Mouse (Mus musculus) E14TG2a.4 (cell line): ENCODE results near the gene Cul4a.

ENCODE experiments used
- H3K27me3 ChIP-seq: 2 replicates; pipeline ENCODE4 v1.6.1; 2014; ENCODE audit warnings: low read length, control low read depth; ENCODE audit not compliant: insufficient read depth
- H3K36me3 ChIP-seq: 2 replicates; pipeline ENCODE4 v1.6.1; 2014; ENCODE audit warnings: low read length, control low read depth; ENCODE audit not compliant: insufficient read depth
- H3K4me1 ChIP-seq: replicated peaks from 2 replicates; pipeline ENCODE4 v1.6.1; 2014; ENCODE audit warnings: low read depth, low read length, control low read depth
- H3K4me3 ChIP-seq: replicated peaks from 2 replicates; pipeline ENCODE4 v1.5.1; 2014; ENCODE audit warnings: mild to moderate bottlenecking, low read length
- H3K9me3 ChIP-seq: 2 replicates; pipeline ENCODE4 v1.6.1; 2014; ENCODE audit warnings: low read length, control low read depth
- CTCF ChIP-seq: conservative IDR thresholded peaks from 2 replicates; pipeline ENCODE4 v1.5.1; 2014; ENCODE audit warnings: low read length
- NANOG ChIP-seq: IDR thresholded peaks from 2 replicates; pipeline ENCODE4 v1.6.1; 2014; ENCODE audit warnings: borderline replicate concordance, low read length, mixed read lengths
- POU5F1 ChIP-seq: IDR thresholded peaks from 2 replicates; pipeline ENCODE4 v1.6.1; 2014; ENCODE audit warnings: low read length, borderline replicate concordance

The Cul4a gene

GRCm38 (mm10) chr8:13150929-13151328 lies 45.5 kb downstream of the Cul4a start:
- peaks cover 6% of the 10 kb centered on the region for H3K4me1 ChIP-seq
- TF ChIP-seq CTCF (no peak), NANOG (no peak), POU5F1 (no peak)
- no peaks in the 10 kb centered on the region for H3K27me3 ChIP-seq
- H3K9me3 ChIP-seq: no peaks in the 10 kb centered on the region
- H3K4me3 ChIP-seq: no peak overlapping the region
- H3K36me3 ChIP-seq: peaks cover 24% of the 10 kb centered on the region

GRCm38 (mm10) chr8:13154099-13154498 lies 48.7 kb downstream of the Cul4a start:
- 0 out of 2 replicates have a peak, but pooled peaks cover under 1% of the 10 kb centered on the region for H3K36me3 ChIP-seq
- TF ChIP-seq CTCF: no peak
- TF ChIP-seq POU5F1: no peak
- no peak for TF ChIP-seq NANOG
- peaks cover 13% of the 10 kb centered on the region for H3K4me1 ChIP-seq
- H3K4me3 ChIP-seq: no peak overlapping the region
- no peaks in the 10 kb centered on the region for H3K9me3 ChIP-seq
- H3K27me3 ChIP-seq: no peaks in the 10 kb centered on the region

GRCm38 (mm10) chr8:13155358-13155757 lies 49.9 kb downstream of the Cul4a start:
- no peaks in the 10 kb centered on the region for H3K9me3 ChIP-seq
- TF ChIP-seq POU5F1: no peak
- no peak for TF ChIP-seq NANOG
- TF ChIP-seq CTCF: no peak
- H3K4me1 ChIP-seq: peaks cover 14% of the 10 kb centered on the region
- H3K27me3 ChIP-seq: no peaks in the 10 kb centered on the region
- H3K36me3 ChIP-seq: no peaks in the 10 kb centered on the region
- no peak overlapping the region for H3K4me3 ChIP-seq

- Histone ChIP-seq H3K36me3 (peaks cover 8% of the 10 kb centered on the region), H3K4me3 (no peak overlapping the region), H3K27me3 (no peaks in the 10 kb centered on the region), H3K4me1 (peaks cover 25% of the 10 kb centered on the region), H3K9me3 (no peaks in the 10 kb centered on the region)
- TF ChIP-seq CTCF: no peak
- no peak for TF ChIP-seq POU5F1
- no peak for TF ChIP-seq NANOG
Observed at GRCm38 (mm10) chr8:13156327-13157097, 51.1 kb downstream of the Cul4a start.

GRCm38 (mm10) chr8:13158718-13159376 lies 53.4 kb downstream of the Cul4a start, which contains the start of gene Lamp1:
Lamp1 (plus strand) TSS chr8:13159161.
- Histone ChIP-seq H3K36me3 (peaks cover 29% of the 10 kb centered on the region), H3K4me3 (peak within 1 kb of the TSS; percentile 98), H3K4me1 (peaks cover 46% of the 10 kb centered on the region), H3K27me3 (no peaks in the 10 kb centered on the region), H3K9me3 (no peaks in the 10 kb centered on the region)
- TF ChIP-seq NANOG (no peak), POU5F1 (no peak), CTCF (no peak)

GRCm38 (mm10) chr8:13159377-13159881 lies 54.0 kb downstream of the Cul4a start:
- Histone ChIP-seq H3K36me3 (peaks cover 35% of the 10 kb centered on the region), H3K4me3 (peak overlapping the region; percentile 98), H3K27me3 (no peaks in the 10 kb centered on the region), H3K9me3 (no peaks in the 10 kb centered on the region), H3K4me1 (peaks cover 52% of the 10 kb centered on the region)
- TF ChIP-seq POU5F1: no peak
- TF ChIP-seq NANOG: no peak
- TF ChIP-seq CTCF: no peak

GRCm38 (mm10) chr8:13160691-13161090 lies 55.3 kb downstream of the Cul4a start:
- TF ChIP-seq CTCF: no peak
- no peak for TF ChIP-seq NANOG
- TF ChIP-seq POU5F1: no peak
- Histone ChIP-seq H3K9me3 (no peaks in the 10 kb centered on the region), H3K4me1 (peaks cover 63% of the 10 kb centered on the region), H3K36me3 (peaks cover 48% of the 10 kb centered on the region), H3K27me3 (no peaks in the 10 kb centered on the region), H3K4me3 (peak overlapping the region; percentile 98)

GRCm38 (mm10) chr8:13162098-13162497 lies 56.7 kb downstream of the Cul4a start:
- Histone ChIP-seq H3K9me3 (no peaks in the 10 kb centered on the region), H3K27me3 (no peaks in the 10 kb centered on the region), H3K4me1 (peaks cover 64% of the 10 kb centered on the region), H3K4me3 (no peak overlapping the region), H3K36me3 (peaks cover 62% of the 10 kb centered on the region)
- TF ChIP-seq POU5F1: no peak
- TF ChIP-seq CTCF: no peak
- TF ChIP-seq NANOG: no peak
